Mouse (Mus musculus) stomach, postnatal 0 days (tissue): ENCODE data around the gene Gorab. TPM values are rescaled to one million over a fixed set of nuclear protein-coding genes. Genes with fewer than 3 reads are reported as not detected.

Experiments
- ATAC-seq: fragments of 200-750 bp; cut with Nextera tagmentation; 2 replicates; pipeline ENCODE4 v1.8.0; 2017; ENCODE audit not compliant: low FRiP score, low TSS enrichment
- DNase-seq: peaks from one replicate; pipeline ENCODE4 v3.0.0-alpha.2; 2016; ENCODE audit warnings: low spot score
- H3K27ac ChIP-seq: fragments of 300-500 bp; sonication (generic); replicated peaks from 2 replicates; pipeline ENCODE4 v1.5.1; 2014; ENCODE audit warnings: mild to moderate bottlenecking, control low read depth
- H3K27me3 ChIP-seq: fragments of 300-500 bp; sonication (generic); 2 replicates; pipeline ENCODE4 v1.6.1; 2014; ENCODE audit warnings: low read length; ENCODE audit not compliant: control insufficient read depth, insufficient read depth
- H3K36me3 ChIP-seq: fragments of 300-500 bp; sonication (generic); 2 replicates; pipeline ENCODE4 v1.6.1; 2014; ENCODE audit warnings: low read length, mixed read lengths; ENCODE audit not compliant: control insufficient read depth, insufficient read depth
- H3K4me1 ChIP-seq: fragments of 300-500 bp; sonication (generic); replicated peaks from 2 replicates; pipeline ENCODE4 v1.6.1; 2014; ENCODE audit warnings: antibody characterized with exemption; ENCODE audit not compliant: control insufficient read depth, insufficient read depth
- H3K4me2 ChIP-seq: fragments of 300-500 bp; sonication (generic); replicated peaks from 2 replicates; pipeline ENCODE4 v1.6.1; 2014; ENCODE audit warnings: low read depth, mild to moderate bottlenecking, control low read depth, moderate library complexity
- H3K4me3 ChIP-seq: fragments of 300-500 bp; sonication (generic); 2 replicates; pipeline ENCODE4 v1.5.1; 2014; ENCODE audit warnings: low read depth, low read length, control low read depth
- H3K9ac ChIP-seq: fragments of 300-500 bp; sonication (generic); 2 replicates; pipeline ENCODE4 v1.6.1; 2014; ENCODE audit warnings: mild to moderate bottlenecking, low read length, control low read depth, mixed read lengths
- H3K9me3 ChIP-seq: fragments of 300-500 bp; sonication (generic); 2 replicates; pipeline ENCODE4 v1.6.1; 2016; ENCODE audit warnings: low read length; ENCODE audit not compliant: control insufficient read depth
- CTCF ChIP-seq: IDR thresholded peaks from 2 replicates; pipeline ENCODE4 v1.5.1; 2016; ENCODE audit warnings: antibody characterized with exemption, low read depth, mild to moderate bottlenecking, moderate library complexity
- EP300 ChIP-seq: optimal IDR thresholded peaks from 2 replicates; pipeline ENCODE3; 2016; ENCODE audit warnings: antibody characterized with exemption
- whole genome bisulfite sequencing: fragments of 180-500 bp; shearing (Covaris S2); extraction: QIAGEN DNeasy Blood & Tissue Kit; methylation state at CpG from one replicate; pipeline ENCODE4 v1.1.7; 2014; 5-methylcytosine and 5-hydroxymethylcytosine counted together
- polyA plus RNA-seq: library from polyadenylated mRNA; unstranded; fragments of >200 nt; fragmentation: Nextera tagmentation; extraction: Ambion mirVana; gene quantifications from 2 replicates; pipeline ENCODE4 v1.2.1, GENCODE M21; 2015

The Gorab gene
- polyA plus RNA-seq, 1 experiment from 2014 or later, result 10.4 TPM

DNA sequence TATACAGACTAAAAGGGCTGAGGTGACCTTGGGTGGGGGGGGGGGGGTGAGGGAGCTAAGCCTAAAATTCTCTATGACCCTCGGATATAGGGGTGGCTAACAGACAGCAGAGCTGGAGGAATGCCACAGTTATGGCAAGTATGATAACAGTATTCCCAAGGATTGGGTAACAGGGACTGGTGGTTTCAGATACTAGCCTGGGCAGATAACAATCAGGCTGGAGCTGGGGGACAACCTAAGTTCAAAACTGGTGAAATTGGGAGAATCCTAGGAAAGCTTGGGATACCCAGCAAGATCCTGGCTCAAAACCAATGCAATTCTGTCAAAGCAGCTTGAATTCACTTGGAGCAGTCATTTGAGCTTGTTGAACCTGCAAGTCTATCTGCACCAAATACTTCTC is 22.9 kb downstream of the Gorab start:
- H3K9me3 ChIP-seq, result no peaks in the 10 kb centered on the region
- DNase-seq (no peak), ATAC-seq (no peak)
- no peak overlapping the region for H3K27ac ChIP-seq
- H3K27me3 ChIP-seq, result no peaks in the 10 kb centered on the region
- TF ChIP-seq CTCF (no peak), EP300 (no peak)
- no peaks in the 10 kb centered on the region for H3K4me1 ChIP-seq
- WGBS, result 50% methylated on average over 1 of the region's 1 CpGs
- no peak overlapping the region for H3K4me2 ChIP-seq
- no peak overlapping the region for H3K9ac ChIP-seq
- no peaks in the 10 kb centered on the region for H3K36me3 ChIP-seq
- H3K4me3 ChIP-seq, result no peak overlapping the region

DNA sequence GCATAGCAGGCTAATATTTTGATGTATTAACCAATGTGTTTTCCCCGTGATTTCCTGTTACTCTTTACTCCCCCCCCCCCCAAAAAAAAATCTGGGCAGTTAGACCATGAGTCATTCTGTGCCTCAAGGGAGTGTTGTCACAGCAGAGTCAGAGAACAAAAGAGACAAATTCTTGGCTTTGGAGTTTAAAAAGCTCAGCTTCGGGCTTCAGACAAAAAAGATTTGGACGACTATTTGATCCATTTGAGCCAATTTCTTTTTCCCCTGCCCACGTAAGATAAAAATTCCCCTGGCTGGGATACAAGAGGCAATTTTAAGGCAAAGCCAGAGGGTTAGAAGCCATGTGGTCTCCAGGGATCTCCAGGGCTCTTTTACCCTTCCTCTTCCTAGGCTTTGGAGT is 23.4 kb downstream of the Gorab start:
- TF ChIP-seq CTCF (no peak), EP300 (no peak)
- WGBS, result 16% methylated on average over 4 of the region's 4 CpGs

DNA sequence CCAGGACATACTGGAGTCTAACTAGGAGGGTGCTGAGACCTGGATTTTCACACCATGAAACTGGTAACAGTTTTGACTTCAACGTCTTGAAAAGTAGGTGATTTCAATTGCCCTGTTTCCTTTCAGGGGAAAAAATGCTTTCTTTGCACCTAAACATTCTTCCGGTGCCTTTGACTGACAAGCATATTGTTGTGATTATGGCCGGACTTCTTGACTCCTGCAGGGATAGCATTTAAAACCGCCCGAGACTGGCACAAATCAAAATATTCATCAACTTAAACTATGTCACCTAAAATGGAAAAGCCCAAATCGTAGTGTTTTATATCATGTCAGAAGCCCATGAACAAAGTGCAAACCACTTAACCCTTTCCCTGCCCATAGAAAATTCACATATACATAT is 25.5 kb downstream of the Gorab start:
- ATAC-seq, result no peak
- no peak for TF ChIP-seq EP300
- TF ChIP-seq CTCF, result no peak

More for the DNA sequence above, 23.4 kb downstream of the Gorab start:
- no peaks in the 10 kb centered on the region for H3K9me3 ChIP-seq
- H3K4me3 ChIP-seq, result no peak overlapping the region
- H3K4me1 ChIP-seq, result no peaks in the 10 kb centered on the region
- H3K4me2 ChIP-seq, result no peak overlapping the region
- no peak for DNase-seq
- no peak for ATAC-seq
- no peak overlapping the region for H3K27ac ChIP-seq
- H3K27me3 ChIP-seq, result no peaks in the 10 kb centered on the region
- no peaks in the 10 kb centered on the region for H3K36me3 ChIP-seq
- no peak overlapping the region for H3K9ac ChIP-seq

DNA sequence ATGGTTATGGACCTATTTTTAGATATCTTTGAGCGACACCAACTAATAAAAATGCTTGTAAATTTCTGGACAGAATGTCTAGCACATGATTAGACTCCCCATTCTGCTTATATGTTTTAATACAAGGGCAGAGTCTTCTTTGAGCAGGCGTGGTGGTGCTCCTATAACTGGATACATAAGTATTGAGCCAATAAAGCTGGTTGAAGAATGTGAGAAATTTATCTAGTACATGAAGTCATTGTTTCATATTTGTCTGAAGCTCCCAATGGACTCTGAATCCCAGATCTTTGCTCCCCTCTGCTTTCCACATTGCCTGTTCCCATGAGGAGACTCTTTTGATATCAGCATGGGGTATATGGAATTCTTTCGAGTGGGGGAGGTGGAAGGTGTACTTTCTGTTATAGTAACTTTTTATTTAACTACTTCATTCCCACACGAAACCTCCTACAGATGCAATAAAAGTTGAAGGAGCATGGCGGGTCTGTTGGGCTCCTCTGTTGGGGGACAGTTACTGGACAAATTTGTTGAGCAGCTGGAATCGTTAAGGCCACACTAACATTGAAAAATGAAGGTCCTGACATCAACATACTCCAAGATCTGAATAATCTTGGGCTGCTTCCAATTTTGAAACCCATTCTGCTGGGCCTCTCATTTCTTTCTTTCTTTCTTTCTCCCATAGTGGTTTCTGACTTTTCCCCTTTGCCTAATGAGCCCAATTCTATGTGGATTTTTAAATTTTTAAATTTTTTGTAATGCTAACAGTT is 26.5 kb downstream of the Gorab start:
- Histone ChIP-seq H3K27ac (no peak overlapping the region), H3K4me1 (no peaks in the 10 kb centered on the region), H3K4me3 (no peak overlapping the region), H3K27me3 (no peaks in the 10 kb centered on the region), H3K9me3 (no peaks in the 10 kb centered on the region), H3K36me3 (no peaks in the 10 kb centered on the region), H3K9ac (no peak overlapping the region), H3K4me2 (no peak overlapping the region)
- DNase-seq, result no peak
- TF ChIP-seq EP300 (no peak), CTCF (no peak)
- ATAC-seq, result no peak
- 65% methylated on average over 6 of the region's 6 CpGs for WGBS

More for the DNA sequence above, 25.5 kb downstream of the Gorab start:
- no peaks in the 10 kb centered on the region for H3K27me3 ChIP-seq
- no peak for DNase-seq
- no peaks in the 10 kb centered on the region for H3K9me3 ChIP-seq
- no peak overlapping the region for H3K4me3 ChIP-seq
- H3K36me3 ChIP-seq, result no peaks in the 10 kb centered on the region
- WGBS, result 59% methylated on average over 6 of the region's 6 CpGs
- no peak overlapping the region for H3K4me2 ChIP-seq
- no peak overlapping the region for H3K27ac ChIP-seq
- no peaks in the 10 kb centered on the region for H3K4me1 ChIP-seq
- H3K9ac ChIP-seq, result no peak overlapping the region

DNA sequence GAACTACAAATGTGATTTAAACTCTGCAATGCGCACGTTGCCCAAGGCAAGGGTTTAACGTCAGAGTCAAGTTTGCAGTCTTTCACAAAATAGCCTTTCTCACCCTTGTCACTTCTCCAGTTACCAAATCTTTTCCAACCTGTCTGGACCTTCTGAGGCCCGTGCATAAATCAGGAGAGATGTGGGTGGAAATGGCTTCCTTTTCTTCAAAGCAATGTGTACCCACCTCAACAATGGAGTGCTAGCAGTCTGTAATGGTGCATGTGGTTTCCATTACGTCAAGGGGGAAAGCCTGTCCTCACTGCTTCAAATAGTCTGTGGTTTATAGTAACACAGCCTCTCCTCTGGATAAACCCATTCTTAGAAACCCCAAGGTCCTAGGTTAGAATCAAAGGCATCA is 29.0 kb downstream of the Gorab start:
- Histone ChIP-seq H3K27ac (no peak overlapping the region), H3K4me2 (no peak overlapping the region), H3K36me3 (no peaks in the 10 kb centered on the region), H3K9ac (no peak overlapping the region), H3K4me3 (no peak overlapping the region), H3K27me3 (no peaks in the 10 kb centered on the region), H3K9me3 (no peaks in the 10 kb centered on the region), H3K4me1 (no peaks in the 10 kb centered on the region)
- ATAC-seq (no peak), DNase-seq (no peak)
- 71% methylated on average over 5 of the region's 5 CpGs for WGBS
- TF ChIP-seq EP300 (no peak), CTCF (no peak)

DNA sequence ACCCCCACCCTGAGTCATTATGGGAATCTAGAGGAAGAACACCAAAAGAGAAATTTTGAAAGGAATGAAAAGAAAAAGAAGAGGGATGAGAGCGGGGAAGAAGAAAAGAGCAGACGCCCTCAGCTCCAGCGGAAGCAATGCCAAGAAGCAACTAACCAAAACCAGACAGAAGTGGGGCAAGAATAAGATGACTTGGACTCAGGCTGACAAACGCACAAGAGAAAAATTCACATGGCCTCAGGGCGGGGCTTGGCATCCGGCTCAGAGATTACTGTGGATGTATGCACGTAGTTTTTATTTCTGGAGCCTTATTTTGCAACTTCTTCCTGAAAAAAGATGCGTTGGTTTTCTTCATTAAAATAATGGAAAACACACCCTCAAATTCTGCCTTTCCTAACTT is 41.3 kb downstream of the Gorab start:
- WGBS, result 52% methylated on average over 8 of the region's 8 CpGs
- TF ChIP-seq CTCF, result no peak
- no peak for TF ChIP-seq EP300
- no peaks in the 10 kb centered on the region for H3K36me3 ChIP-seq
- H3K4me2 ChIP-seq, result no peak overlapping the region
- no peak overlapping the region for H3K4me3 ChIP-seq
- H3K4me1 ChIP-seq, result no peaks in the 10 kb centered on the region
- no peak overlapping the region for H3K27ac ChIP-seq
- no peak overlapping the region for H3K9ac ChIP-seq
- H3K9me3 ChIP-seq, result no peaks in the 10 kb centered on the region
- no peaks in the 10 kb centered on the region for H3K27me3 ChIP-seq
- DNase-seq (no peak), ATAC-seq (no peak)
